Mouse (Mus musculus) mouse embryonic stem cell (cell line): ENCODE data around the gene Cyb5b.
"Not testable (repeated sequence)": the region's sequence is repeated elsewhere in the genome, so short reads cannot be mapped to it uniquely, and the experiment has no call there.

Source experiments
- in situ Hi-C, 2 experiments: fragments of 300-500 bp; cut with MboI; formaldehyde crosslinking; loops; 1 replicate in 1 of 2; 3 replicates in 1 of 2; pipeline ENCODE4 v1.14.3; 2019 to 2020; ENCODE audit warnings: low sequenced_read_pairs in 2 of 2, low pct_unique_long_range_greater_than_20kb in 1 of 2, mixed read lengths in 1 of 2; ENCODE audit not compliant: unreplicated experiment in 1 of 2

The Cyb5b gene

GRCm38 (mm10) chr8:107150404-107151157, at the start of gene Cyb5b:
TSS of gene Cyb5b (plus strand) at chr8:107150640.
- in situ Hi-C loops, result no loop called here

DNA sequence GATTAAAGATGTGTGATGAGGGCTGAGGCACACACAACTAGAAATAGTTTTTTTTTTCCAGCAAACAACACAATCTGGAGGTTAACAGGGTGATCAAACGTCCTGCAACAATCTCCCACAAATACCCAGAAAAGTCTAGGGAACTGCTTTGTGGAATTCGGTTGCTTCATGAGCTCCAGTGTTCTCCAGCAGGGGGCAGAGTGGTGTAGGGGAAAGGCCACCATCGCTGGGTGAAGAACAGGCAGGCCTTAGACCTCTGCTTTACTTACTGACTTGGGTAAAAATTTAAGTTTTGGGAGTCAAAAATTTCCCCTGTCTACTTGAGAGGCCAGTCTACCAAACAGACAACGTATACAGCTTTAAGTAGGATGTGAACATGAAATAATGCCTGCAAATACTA, 45.9 kb upstream of the Cyb5b start:
- in situ Hi-C loops, result no loop called here

DNA sequence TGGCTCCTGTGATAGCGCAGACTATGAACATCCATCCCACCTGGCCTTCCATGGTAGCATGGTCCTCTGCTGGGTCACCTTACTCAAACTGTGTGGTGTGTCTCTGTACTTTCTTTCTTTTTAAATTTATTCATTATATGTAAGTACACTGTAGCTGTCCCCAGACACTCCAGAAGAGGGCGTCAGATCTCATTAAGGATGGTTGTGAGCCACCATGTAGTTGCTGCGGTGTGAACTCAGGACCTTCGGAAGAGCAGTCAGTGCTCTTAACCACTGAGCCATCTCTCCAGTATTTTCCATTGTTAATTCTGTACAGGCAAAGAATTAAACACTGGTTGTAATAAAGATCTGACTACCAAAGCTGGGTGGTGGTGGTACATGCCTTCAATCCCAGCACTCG, 42.4 kb upstream of the Cyb5b start:
- in situ Hi-C loops, result not testable (repeated sequence)

DNA sequence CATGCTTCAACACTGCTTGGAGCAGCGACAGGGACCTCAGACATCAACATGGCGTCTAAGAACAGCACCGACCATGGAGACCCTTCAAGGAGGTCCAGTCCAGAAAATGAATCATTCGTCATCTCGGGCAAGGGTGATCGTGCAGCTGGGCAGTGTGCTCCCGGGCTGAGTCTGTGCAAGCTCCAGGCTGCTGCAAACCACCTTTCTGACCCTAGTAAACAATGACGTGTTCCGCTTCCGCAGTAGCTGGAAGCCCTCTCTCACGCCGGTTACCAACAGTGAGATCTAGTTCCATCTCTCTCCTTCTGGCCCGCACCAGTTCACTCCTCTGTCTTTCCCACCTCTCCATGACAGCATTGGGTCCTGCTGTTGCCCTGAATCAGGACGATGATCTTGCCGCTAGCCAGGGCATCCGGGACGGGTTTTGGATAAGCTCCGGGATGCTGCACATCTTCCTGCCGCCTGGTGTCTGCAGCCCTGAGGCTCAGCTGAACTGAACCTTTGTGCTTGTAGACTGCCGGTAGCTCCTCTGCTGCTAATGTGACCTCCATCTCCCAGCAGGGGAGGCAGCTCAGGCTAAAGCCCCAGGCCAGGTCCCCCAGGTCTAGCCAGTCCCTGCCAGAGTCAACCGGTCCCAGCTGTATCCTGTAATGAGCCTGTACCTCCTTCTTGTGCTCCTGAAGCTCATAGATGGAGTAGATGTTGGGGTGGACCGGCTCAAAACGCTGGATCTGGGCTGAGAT, 41.3 kb upstream of the Cyb5b start:
- in situ Hi-C loops, result no loop called here

DNA sequence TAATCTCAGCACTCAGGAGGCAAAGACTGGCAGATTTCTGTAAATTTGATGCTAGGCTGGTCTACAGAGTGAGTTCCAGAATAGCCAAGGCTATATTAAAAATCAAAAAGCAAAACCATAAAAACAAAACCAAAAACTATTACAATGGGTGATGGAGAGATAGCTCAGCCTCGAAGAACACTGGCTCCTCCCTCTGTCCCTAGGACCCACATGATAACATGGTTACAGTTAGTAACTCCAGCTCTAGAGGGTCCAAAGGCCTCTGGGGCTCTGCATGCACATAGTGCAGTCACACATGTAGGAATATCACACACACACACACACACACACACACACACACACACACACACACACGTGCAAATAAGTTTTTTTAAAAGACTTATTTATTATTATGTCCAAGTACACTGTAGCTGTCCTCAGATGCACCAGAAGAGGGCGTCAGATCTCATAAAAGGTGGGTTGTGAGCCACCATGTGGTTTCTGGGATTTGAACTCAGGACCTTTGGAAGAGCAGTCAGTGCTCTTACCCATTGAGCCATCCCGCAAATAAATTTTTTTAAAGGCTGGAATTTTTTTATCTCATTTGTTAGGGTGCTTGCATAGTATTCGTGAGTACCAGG, 40.5 kb upstream of the Cyb5b start:
- in situ Hi-C loops, result loop anchor here (10.0 kb wide), 2 partner anchors 75 to 215 kb away; no protein-coding TSS in a partner anchor

DNA sequence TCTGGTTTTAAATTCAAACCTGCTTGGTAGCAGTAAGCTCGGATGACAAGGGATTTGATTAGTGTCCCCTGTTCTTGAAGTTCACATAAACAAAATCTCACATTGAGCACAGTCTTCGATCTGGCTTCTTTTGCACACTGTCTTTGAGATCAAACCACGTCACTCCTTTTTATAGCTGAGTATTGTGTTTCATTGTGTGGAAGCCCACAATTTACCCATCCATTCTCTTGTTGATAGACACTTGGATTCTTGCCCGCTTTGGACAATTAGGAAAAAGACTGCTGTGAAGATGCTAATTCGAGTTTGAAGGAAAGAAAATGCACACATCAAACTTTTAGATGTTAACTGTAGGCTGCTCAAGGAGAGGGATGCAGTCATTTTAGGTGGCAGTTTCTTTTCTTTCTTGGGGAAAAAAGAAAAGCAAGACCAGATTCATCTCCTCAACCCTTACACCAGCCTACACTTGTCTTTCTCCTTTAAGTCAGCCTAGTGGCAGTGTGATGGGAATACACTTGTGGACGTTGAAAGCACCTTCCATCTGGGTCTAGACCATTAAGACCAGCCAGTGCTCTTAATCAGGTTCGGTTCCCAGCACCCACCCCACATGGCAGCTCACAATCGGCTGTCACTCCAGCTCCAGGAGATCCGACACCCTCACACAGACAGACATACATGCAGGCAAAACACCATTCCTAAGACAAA, 39.7 kb upstream of the Cyb5b start:
- in situ Hi-C loops, result loop anchor here (10.0 kb wide), 2 partner anchors 74 to 214 kb away; no protein-coding TSS in a partner anchor

- in situ Hi-C loops, result loop anchor here (10.0 kb wide), 2 partner anchors 73 to 213 kb away; no protein-coding TSS in a partner anchor
These were observed 38.9 kb upstream of the Cyb5b start for GRCm38 (mm10) chr8:107111340-107112105.

GRCm38 (mm10) chr8:107113209-107113608, 37.2 kb upstream of the Cyb5b start:
- in situ Hi-C loops, result loop anchor here (10.0 kb wide), 2 partner anchors 72 to 212 kb away; no protein-coding TSS in a partner anchor

DNA sequence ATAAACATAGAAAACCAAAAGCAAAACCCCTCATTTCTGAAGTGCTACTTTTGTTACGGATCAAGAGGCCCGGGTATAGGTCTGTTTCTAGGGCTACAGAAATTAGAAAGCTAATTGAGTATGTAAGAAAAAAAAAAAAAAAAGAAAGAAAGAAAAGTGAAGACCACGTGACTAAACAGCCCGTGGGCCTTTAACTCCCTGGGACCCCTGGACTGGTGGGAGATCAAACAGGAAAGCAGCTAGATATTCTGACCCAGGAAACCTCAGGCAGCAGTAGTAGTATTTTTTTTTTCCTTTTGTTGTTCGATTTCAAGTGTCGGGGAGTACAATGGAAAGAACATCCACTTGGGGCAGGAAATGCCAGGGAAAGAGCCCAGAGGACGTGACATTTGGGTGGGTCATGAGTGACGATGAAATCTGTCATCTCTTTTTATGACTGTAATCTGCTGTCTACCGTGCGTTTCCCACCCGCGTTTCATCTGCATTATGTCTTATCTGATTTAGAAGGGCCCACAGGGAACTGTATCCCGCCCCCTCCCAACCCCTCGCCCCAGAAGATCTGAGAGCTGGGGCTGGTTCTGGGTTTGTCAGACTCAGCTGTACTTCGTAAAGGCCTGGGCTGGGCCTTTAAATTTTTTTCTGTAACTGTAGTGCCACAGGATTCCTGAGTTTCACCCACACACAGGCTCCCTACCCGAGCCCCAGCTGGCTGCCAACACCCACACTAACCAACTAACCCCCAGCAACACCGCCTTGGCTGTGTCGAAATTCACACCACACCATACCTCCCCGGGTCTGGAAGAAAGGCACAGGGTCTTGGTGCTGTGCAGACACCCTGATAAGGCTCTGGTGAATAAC, 36.1 kb upstream of the Cyb5b start:
- in situ Hi-C loops, result loop anchor here (10.0 kb wide), 2 partner anchors 70 to 210 kb away; no protein-coding TSS in a partner anchor

- in situ Hi-C loops, result loop anchor here (10.0 kb wide), 2 partner anchors 70 to 210 kb away; no protein-coding TSS in a partner anchor
These were observed 35.5 kb upstream of the Cyb5b start for GRCm38 (mm10) chr8:107115008-107115320.

DNA sequence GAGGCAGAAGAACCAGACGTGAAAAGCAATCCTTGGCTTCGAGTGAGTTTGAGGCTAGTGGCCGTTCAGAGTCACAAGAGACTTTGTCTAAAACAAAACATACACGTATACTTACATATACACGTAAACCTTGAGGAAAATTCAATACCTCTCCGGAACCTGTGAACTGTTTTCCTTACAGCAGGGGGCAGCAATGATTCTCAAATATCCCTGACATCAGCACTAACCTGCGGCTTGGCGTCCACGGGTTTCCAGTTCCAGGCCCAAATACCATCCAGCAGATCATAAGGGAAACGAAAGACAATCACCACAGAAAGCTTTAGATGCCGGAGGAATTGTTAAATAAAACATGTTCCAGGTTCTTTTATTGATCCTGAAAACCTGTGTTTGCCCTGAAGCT, 34.4 kb upstream of the Cyb5b start:
- in situ Hi-C loops, result loop anchor here (10.0 kb wide), 2 partner anchors 69 to 209 kb away; no protein-coding TSS in a partner anchor

DNA sequence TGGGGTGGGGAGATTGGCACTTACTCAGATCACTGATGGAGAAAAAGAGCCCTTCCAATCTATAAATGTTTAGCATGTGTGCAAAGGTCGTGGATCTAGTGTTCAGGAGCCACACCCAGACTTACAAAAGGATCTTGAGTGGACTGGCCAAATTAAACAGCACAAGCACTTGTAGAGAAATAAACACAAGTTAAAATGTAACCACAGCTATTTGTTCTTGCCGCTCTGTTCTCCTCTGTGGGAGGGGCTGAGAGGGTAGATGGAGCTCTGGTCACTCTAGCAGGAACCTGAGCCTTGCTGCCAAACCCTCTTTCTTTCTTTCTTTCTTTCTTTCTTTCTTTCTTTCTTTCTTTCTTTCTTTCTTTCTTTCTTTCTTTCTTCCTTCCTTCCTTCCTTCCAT, 33.4 kb upstream of the Cyb5b start:
- in situ Hi-C loops, result loop anchor here (10.0 kb wide), 2 partner anchors 68 to 208 kb away; no protein-coding TSS in a partner anchor

DNA sequence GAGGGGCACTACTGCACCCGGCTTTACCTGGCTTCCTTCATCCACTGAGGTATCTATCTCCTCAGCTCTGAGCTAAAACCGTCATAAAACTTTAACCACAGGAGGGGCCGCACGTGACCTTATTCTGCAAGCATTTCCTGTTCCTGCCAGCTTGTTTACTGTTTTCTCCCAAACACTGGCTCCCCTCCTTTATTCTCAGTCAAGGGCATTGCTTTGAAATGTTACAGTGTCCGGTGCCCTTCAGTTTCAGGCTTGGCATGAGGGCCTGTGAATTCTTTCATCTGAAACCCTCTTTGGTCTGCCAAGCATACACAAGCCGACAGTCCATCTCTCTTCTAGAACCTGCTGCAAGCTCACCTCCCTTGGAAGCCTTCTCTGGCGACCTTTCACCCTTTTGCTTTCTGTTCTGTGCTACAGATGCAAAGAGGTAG, 31.6 kb upstream of the Cyb5b start:
- in situ Hi-C loops, result loop anchor here (10.0 kb wide), 2 partner anchors 66 to 206 kb away; no protein-coding TSS in a partner anchor

- in situ Hi-C loops, result loop anchor here (10.0 kb wide), 2 partner anchors 65 to 205 kb away; no protein-coding TSS in a partner anchor
These were observed 31.0 kb upstream of the Cyb5b start for GRCm38 (mm10) chr8:107119412-107119811.

DNA sequence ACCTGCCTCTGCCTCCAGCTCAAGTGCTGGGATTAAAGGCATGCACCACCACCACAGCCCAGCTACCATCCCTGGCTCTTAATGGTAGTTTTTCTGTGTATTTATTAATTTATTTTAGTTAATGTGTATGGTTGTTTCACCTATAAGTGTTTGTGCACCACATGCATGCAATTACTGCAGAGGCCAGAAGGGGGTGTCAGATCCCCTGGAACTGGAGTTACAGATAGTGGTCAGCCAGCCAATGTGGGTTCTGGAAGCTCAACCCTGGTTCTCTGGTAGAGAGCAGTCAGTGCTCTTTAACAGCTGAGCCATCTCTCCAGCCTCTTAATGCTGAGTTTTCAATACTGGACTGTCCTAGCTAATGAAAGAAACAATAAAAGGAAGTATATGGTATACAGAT, 29.6 kb upstream of the Cyb5b start:
- in situ Hi-C loops, result loop anchor here in 1 of 2 experiments (5.0 kb wide), 1 partner anchor 46 kb away; no protein-coding TSS in a partner anchor

GRCm38 (mm10) chr8:107121681-107122291, 28.7 kb upstream of the Cyb5b start:
- in situ Hi-C loops, result loop anchor here in 1 of 2 experiments (5.0 kb wide), 1 partner anchor 46 kb away; no protein-coding TSS in a partner anchor
